Mouse (Mus musculus): Measurements from ENCODE around the gene 4930451I11Rik. TPM values are rescaled to one million over a fixed set of nuclear protein-coding genes. Genes with fewer than 3 reads are reported as not detected.

The 4930451I11Rik gene
- polyA plus RNA-seq, 1 experiment from 2014 or later: not detected

GRCm38 (mm10) chr7:126856741-126857420 lies 25.4 kb upstream of the 4930451I11Rik start:
- Histone ChIP-seq H3K36me3 (peaks cover 73% of the 10 kb centered on the region), H3K9me3 (no peaks in the 10 kb centered on the region), H3K27ac (replicated peaks) (no peak overlapping the region), H3K27me3 (no peaks in the 10 kb centered on the region), H3K9ac (replicated peaks) (no peak overlapping the region; the same call in 1 of the 2 replicates), H3K4me2 (replicated peaks) (no peak overlapping the region), H3K4me3 (no peak overlapping the region), H3K4me1 (peaks cover 16% of the 10 kb centered on the region)
- no peak for ATAC-seq (ENCODE audit: low FRiP score, low read depth)
- WGBS: 76% methylated on average over 9 of the region's 9 CpGs

- Histone ChIP-seq H3K27me3 (0 out of 2 replicates have a peak, but pooled peaks cover 4% of the 10 kb centered on the region), H3K9me3 (no peaks in the 10 kb centered on the region), H3K36me3 (peaks cover 78% of the 10 kb centered on the region), H3K9ac (replicated peaks) (no peak overlapping the region), H3K27ac (replicated peaks) (no peak overlapping the region), H3K4me3 (no peak overlapping the region), H3K4me1 (peaks cover 8% of the 10 kb centered on the region), H3K4me2 (replicated peaks) (no peak overlapping the region)
- WGBS: 88% methylated on average over 3 of the region's 3 CpGs
- no peak for ATAC-seq (ENCODE audit: low FRiP score, low read depth)
Observed at GRCm38 (mm10) chr7:126855641-126856040, 24.2 kb upstream of the 4930451I11Rik start.

- no peak for ATAC-seq (ENCODE audit: low FRiP score, low read depth)
- H3K27ac ChIP-seq (replicated peaks): no peak overlapping the region
- no peak overlapping the region for H3K4me2 ChIP-seq (replicated peaks)
- no peak overlapping the region for H3K4me3 ChIP-seq
- WGBS: 89% methylated on average over 5 of the region's 5 CpGs
- peaks cover 13% of the 10 kb centered on the region for H3K4me1 ChIP-seq
- H3K36me3 ChIP-seq: peaks cover 67% of the 10 kb centered on the region
- peaks cover 25% of the 10 kb centered on the region for H3K27me3 ChIP-seq
- no peak overlapping the region for H3K9ac ChIP-seq (replicated peaks)
- no peaks in the 10 kb centered on the region for H3K9me3 ChIP-seq
Observed at GRCm38 (mm10) chr7:126853454-126853853, 22.0 kb upstream of the 4930451I11Rik start.

GRCm38 (mm10) chr7:126851192-126851591 lies 19.8 kb upstream of the 4930451I11Rik start:
- Histone ChIP-seq H3K4me1 (peaks cover 18% of the 10 kb centered on the region), H3K27ac (replicated peaks) (no peak overlapping the region), H3K4me2 (replicated peaks) (no peak overlapping the region), H3K9me3 (no peaks in the 10 kb centered on the region), H3K36me3 (peaks cover 45% of the 10 kb centered on the region), H3K9ac (replicated peaks) (no peak overlapping the region), H3K4me3 (no peak overlapping the region), H3K27me3 (peaks cover 45% of the 10 kb centered on the region)
- 33% methylated on average over 12 of the region's 12 CpGs for WGBS
- no peak for ATAC-seq (ENCODE audit: low FRiP score, low read depth)

- Histone ChIP-seq H3K27ac (replicated peaks) (no peak overlapping the region), H3K27me3 (peaks cover 45% of the 10 kb centered on the region), H3K4me3 (no peak overlapping the region), H3K4me2 (replicated peaks) (no peak overlapping the region), H3K9ac (replicated peaks) (no peak overlapping the region), H3K36me3 (peaks cover 35% of the 10 kb centered on the region), H3K9me3 (no peaks in the 10 kb centered on the region), H3K4me1 (peaks cover 18% of the 10 kb centered on the region)
- WGBS: 80% methylated on average over 6 of the region's 6 CpGs
- ATAC-seq (ENCODE audit: low FRiP score, low read depth): no peak
Observed at GRCm38 (mm10) chr7:126850161-126850560, 18.7 kb upstream of the 4930451I11Rik start.

GRCm38 (mm10) chr7:126848794-126849193 lies 17.4 kb upstream of the 4930451I11Rik start:
- no peak overlapping the region for H3K27ac ChIP-seq (replicated peaks)
- peak overlapping the region; percentile 65 for H3K4me3 ChIP-seq
- WGBS: 29% methylated on average over 10 of the region's 10 CpGs
- no peaks in the 10 kb centered on the region for H3K9me3 ChIP-seq
- H3K36me3 ChIP-seq: peaks cover 24% of the 10 kb centered on the region
- peaks cover 45% of the 10 kb centered on the region for H3K27me3 ChIP-seq
- peaks cover 18% of the 10 kb centered on the region for H3K4me1 ChIP-seq
- no peak for ATAC-seq (ENCODE audit: low FRiP score, low read depth)
- peak overlapping the region; percentile 77 for H3K9ac ChIP-seq (replicated peaks)
- peak overlapping the region; percentile 100 for H3K4me2 ChIP-seq (replicated peaks)

- ATAC-seq (ENCODE audit: low FRiP score, low read depth): peak; percentile 69
- 1% methylated on average over 58 of the region's 74 CpGs for WGBS
- no peaks in the 10 kb centered on the region for H3K9me3 ChIP-seq
- H3K36me3 ChIP-seq: peaks cover 13% of the 10 kb centered on the region
- H3K27me3 ChIP-seq: peaks cover 45% of the 10 kb centered on the region
- peak overlapping the region; percentile 65 for H3K4me3 ChIP-seq
- H3K27ac ChIP-seq (replicated peaks): peak overlapping the region; percentile 15; the same call in 1 of the 2 replicates
- H3K4me2 ChIP-seq (replicated peaks): peak overlapping the region; percentile 100
- H3K9ac ChIP-seq (replicated peaks): peak overlapping the region; percentile 77
- peaks cover 18% of the 10 kb centered on the region for H3K4me1 ChIP-seq
Observed at GRCm38 (mm10) chr7:126847421-126848398, 16.3 kb upstream of the 4930451I11Rik start.

GRCm38 (mm10) chr7:126847116-126847420 lies 15.6 kb upstream of the 4930451I11Rik start, which contains the start of gene Doc2a:
TSS of gene Doc2a (plus strand) at chr7:126847416.
- H3K9me3 ChIP-seq: no peaks in the 10 kb centered on the region
- peak within 1 kb of the TSS; percentile 77 for H3K9ac ChIP-seq (replicated peaks)
- H3K4me3 ChIP-seq: peak within 1 kb of the TSS; percentile 65
- peaks cover 7% of the 10 kb centered on the region for H3K36me3 ChIP-seq
- H3K4me2 ChIP-seq (replicated peaks): peak within 1 kb of the TSS; percentile 100
- H3K4me1 ChIP-seq: peaks cover 18% of the 10 kb centered on the region
- H3K27ac ChIP-seq (replicated peaks): peak within 1 kb of the TSS; percentile 15; the same call in 1 of the 2 replicates
- peaks cover 45% of the 10 kb centered on the region for H3K27me3 ChIP-seq
- no peak for ATAC-seq (ENCODE audit: low FRiP score, low read depth)
- 26% methylated on average over 4 of the region's 4 CpGs for WGBS

- H3K9ac ChIP-seq (replicated peaks): no peak overlapping the region
- H3K36me3 ChIP-seq: no peaks in the 10 kb centered on the region
- no peaks in the 10 kb centered on the region for H3K9me3 ChIP-seq
- H3K27me3 ChIP-seq: peaks cover 41% of the 10 kb centered on the region
- ATAC-seq (ENCODE audit: low FRiP score, low read depth): no peak
- WGBS: 58% methylated on average over 2 of the region's 2 CpGs
- H3K4me1 ChIP-seq: peaks cover 18% of the 10 kb centered on the region
- H3K4me3 ChIP-seq: no peak overlapping the region
- H3K4me2 ChIP-seq (replicated peaks): no peak overlapping the region
- H3K27ac ChIP-seq (replicated peaks): no peak overlapping the region
Observed at GRCm38 (mm10) chr7:126845516-126845915, 14.1 kb upstream of the 4930451I11Rik start.

GRCm38 (mm10) chr7:126843276-126843675 lies 11.8 kb upstream of the 4930451I11Rik start:
- Histone ChIP-seq H3K27me3 (peaks cover 19% of the 10 kb centered on the region), H3K27ac (replicated peaks) (no peak overlapping the region), H3K9ac (replicated peaks) (no peak overlapping the region), H3K4me3 (no peak overlapping the region), H3K9me3 (no peaks in the 10 kb centered on the region), H3K4me1 (peaks cover 11% of the 10 kb centered on the region), H3K36me3 (no peaks in the 10 kb centered on the region), H3K4me2 (replicated peaks) (no peak overlapping the region)
- no peak for ATAC-seq (ENCODE audit: low FRiP score, low read depth)
- 86% methylated on average over 9 of the region's 9 CpGs for WGBS

- H3K36me3 ChIP-seq: peaks cover 11% of the 10 kb centered on the region; the same call in 1 of the 2 replicates
- no peak for ATAC-seq (ENCODE audit: low FRiP score, low read depth)
- WGBS: 95% methylated on average over 1 of the region's 1 CpGs
Observed at GRCm38 (mm10) chr7:126833294-126833693, 1.9 kb upstream of the 4930451I11Rik start.

More at GRCm38 (mm10) chr7:126833294-126833693, 1.9 kb upstream of the 4930451I11Rik start:
- Histone ChIP-seq H3K9ac (replicated peaks) (no peak overlapping the region), H3K27me3 (peaks cover 12% of the 10 kb centered on the region), H3K27ac (replicated peaks) (no peak overlapping the region), H3K4me2 (replicated peaks) (no peak overlapping the region), H3K9me3 (no peaks in the 10 kb centered on the region), H3K4me3 (no peak overlapping the region), H3K4me1 (peaks cover 11% of the 10 kb centered on the region)
